Mouse (Mus musculus): ENCODE measurements around the gene Tbc1d1. TPM values are rescaled to one million over a fixed set of nuclear protein-coding genes. Genes with fewer than 3 reads are reported as not detected.
A peak's percentile ranks its signal among the peaks of the same experiment; 100 is the strongest.

Gene Tbc1d1
- polyA plus RNA-seq, 1 experiment from 2014 or later = 41.5 TPM

DNA sequence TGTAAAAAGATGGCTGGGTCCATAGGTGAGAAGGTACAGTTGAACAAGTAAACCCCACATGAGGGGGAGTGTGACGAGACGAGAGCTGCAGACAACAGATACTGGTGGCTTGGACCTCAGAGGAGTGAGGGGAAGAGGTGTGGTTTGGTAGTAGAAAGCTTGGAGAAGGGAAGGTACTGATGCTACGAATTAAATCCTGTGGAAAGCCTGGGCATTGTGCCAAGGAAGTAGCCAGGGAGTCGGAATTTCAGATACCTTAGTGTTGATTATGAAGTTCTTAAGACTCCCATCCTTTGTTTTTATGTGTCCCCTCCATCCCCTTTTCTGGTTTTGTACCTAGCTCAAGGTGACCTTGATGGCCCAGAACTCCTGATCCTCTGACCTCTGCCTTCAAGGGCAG lies 124.5 kb downstream of the Tbc1d1 start:
- Histone ChIP-seq H3K9ac (ENCODE audit: low read length) (no peak overlapping the region), H3K36me3 (ENCODE audit: control insufficient read depth, insufficient read depth, low read length) (peaks cover 16% of the 10 kb centered on the region), H3K4me3 (ENCODE audit: low read length) (no peak overlapping the region), H3K4me1 (replicated peaks; ENCODE audit: control insufficient read depth, insufficient read depth, low read length) (no peaks in the 10 kb centered on the region), H3K9me3 (ENCODE audit: control insufficient read depth, low read length) (no peaks in the 10 kb centered on the region), H3K4me2 (ENCODE audit: low read depth, low read length) (no peak overlapping the region), H3K27me3 (ENCODE audit: control insufficient read depth, insufficient read depth, low read depth, low read length) (no peaks in the 10 kb centered on the region), H3K27ac (ENCODE audit: low read length) (no peak overlapping the region)
- 51% methylated on average over 4 of the region's 4 CpGs for WGBS
- ATAC-seq (ENCODE audit: low read depth) = no peak

DNA sequence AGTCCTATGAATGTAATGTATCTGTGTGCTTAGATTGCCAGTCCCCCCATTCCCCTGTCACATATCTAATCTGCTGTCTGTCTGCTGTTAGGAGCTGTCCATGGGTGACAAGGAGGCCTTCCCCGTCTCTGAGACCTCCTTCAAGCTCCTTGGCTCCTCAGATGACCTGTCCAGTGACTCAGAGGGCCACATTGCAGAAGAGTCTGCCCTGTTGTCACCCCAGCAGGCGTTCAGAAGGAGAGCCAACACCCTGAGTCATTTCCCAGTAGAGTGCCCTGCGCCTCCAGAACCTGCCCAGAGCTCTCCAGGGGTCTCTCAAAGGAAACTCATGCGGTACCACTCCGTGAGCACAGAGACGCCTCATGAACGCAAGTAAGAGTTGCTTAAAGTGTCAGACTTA lies 125.6 kb downstream of the Tbc1d1 start:
- Histone ChIP-seq H3K36me3 (ENCODE audit: control insufficient read depth, insufficient read depth, low read length) (peaks cover 22% of the 10 kb centered on the region), H3K4me2 (ENCODE audit: low read depth, low read length) (no peak overlapping the region), H3K9me3 (ENCODE audit: control insufficient read depth, low read length) (no peaks in the 10 kb centered on the region), H3K4me1 (replicated peaks; ENCODE audit: control insufficient read depth, insufficient read depth, low read length) (no peaks in the 10 kb centered on the region), H3K27ac (ENCODE audit: low read length) (no peak overlapping the region), H3K27me3 (ENCODE audit: control insufficient read depth, insufficient read depth, low read depth, low read length) (no peaks in the 10 kb centered on the region), H3K9ac (ENCODE audit: low read length) (no peak overlapping the region), H3K4me3 (ENCODE audit: low read length) (no peak overlapping the region)
- 91% methylated on average over 7 of the region's 7 CpGs for WGBS
- no peak for ATAC-seq (ENCODE audit: low read depth)

DNA sequence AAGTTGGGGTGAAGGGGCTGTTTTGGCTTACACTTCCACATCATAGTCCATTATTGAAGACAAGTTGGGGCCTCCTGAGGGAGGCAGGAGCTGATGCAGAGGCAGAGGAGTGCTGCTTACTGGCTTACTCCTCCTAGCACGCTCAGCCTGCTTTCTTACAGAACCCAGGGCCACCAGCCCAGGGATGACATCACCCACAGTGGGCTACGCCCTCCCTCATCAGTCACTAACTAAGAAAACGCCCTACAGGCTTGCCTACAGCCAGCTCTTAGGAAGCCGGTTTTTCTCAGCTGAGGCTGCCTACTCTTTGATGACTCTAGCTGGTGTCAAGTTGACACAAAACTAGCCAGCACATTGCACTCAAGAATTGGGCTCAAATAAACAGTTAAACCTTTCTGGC lies 126.5 kb downstream of the Tbc1d1 start:
- peak; percentile 34; the same call in 1 of the 2 replicates for ATAC-seq (ENCODE audit: low read depth)
- Histone ChIP-seq H3K4me3 (ENCODE audit: low read length) (no peak overlapping the region), H3K36me3 (ENCODE audit: control insufficient read depth, insufficient read depth, low read length) (peaks cover 22% of the 10 kb centered on the region), H3K9ac (ENCODE audit: low read length) (no peak overlapping the region), H3K27me3 (ENCODE audit: control insufficient read depth, insufficient read depth, low read depth, low read length) (no peaks in the 10 kb centered on the region), H3K27ac (ENCODE audit: low read length) (no peak overlapping the region), H3K4me1 (replicated peaks; ENCODE audit: control insufficient read depth, insufficient read depth, low read length) (no peaks in the 10 kb centered on the region; the same call in 1 of the 2 replicates), H3K9me3 (ENCODE audit: control insufficient read depth, low read length) (no peaks in the 10 kb centered on the region), H3K4me2 (ENCODE audit: low read depth, low read length) (no peak overlapping the region)
- 47% methylated on average over 4 of the region's 4 CpGs for WGBS

DNA sequence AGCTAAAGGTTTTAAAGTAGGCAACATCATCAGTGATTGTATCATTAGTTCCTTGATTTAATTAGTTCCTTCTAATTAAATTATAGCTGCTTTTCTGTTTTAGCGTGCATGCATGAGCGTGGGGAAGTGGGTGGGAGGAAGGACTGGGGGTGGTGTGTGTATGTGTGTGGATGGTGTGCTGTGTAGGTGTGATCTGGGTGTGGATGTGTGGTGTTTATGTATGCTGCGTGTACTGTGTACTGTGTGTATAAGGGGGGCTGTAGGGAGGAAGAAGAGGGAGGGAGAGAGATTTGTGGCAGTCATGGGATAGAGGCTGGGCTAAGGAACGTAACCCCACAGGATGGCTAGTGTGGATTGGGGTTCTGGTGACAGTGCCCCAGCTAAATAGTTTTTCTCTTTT lies 129.2 kb downstream of the Tbc1d1 start:
- no peak for ATAC-seq (ENCODE audit: low read depth)
- no peaks in the 10 kb centered on the region for H3K9me3 ChIP-seq (ENCODE audit: control insufficient read depth, low read length)
- no peak overlapping the region for H3K27ac ChIP-seq (ENCODE audit: low read length)
- 88% methylated on average over 4 of the region's 4 CpGs for WGBS
- no peak overlapping the region for H3K9ac ChIP-seq (ENCODE audit: low read length)
- no peak overlapping the region for H3K4me2 ChIP-seq (ENCODE audit: low read depth, low read length)
- peaks cover 16% of the 10 kb centered on the region for H3K36me3 ChIP-seq (ENCODE audit: control insufficient read depth, insufficient read depth, low read length)
- H3K4me3 ChIP-seq (ENCODE audit: low read length) = no peak overlapping the region
- peaks cover 10% of the 10 kb centered on the region for H3K4me1 ChIP-seq (replicated peaks; ENCODE audit: control insufficient read depth, insufficient read depth, low read length)
- H3K27me3 ChIP-seq (ENCODE audit: control insufficient read depth, insufficient read depth, low read depth, low read length) = no peaks in the 10 kb centered on the region

DNA sequence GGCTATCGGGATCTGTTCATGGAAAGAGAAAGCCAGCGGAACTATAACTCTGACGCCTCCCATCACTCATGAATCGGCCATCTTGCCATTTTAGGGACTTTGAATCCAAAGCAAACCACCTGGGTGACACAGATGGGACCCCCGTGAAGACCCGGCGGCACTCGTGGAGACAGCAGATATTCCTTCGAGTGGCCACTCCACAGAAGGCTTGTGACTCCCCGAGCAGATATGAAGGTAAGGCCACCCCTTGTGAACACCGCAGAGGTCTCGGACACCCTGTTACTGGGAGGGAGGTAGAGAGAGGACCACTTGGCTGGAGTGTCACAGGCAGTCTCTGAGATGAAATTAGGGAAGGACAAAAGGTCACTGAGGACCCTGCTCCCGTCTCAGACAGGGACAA lies 129.7 kb downstream of the Tbc1d1 start:
- Histone ChIP-seq H3K4me1 (replicated peaks; ENCODE audit: control insufficient read depth, insufficient read depth, low read length) (peaks cover 10% of the 10 kb centered on the region), H3K27me3 (ENCODE audit: control insufficient read depth, insufficient read depth, low read depth, low read length) (no peaks in the 10 kb centered on the region), H3K27ac (ENCODE audit: low read length) (no peak overlapping the region), H3K9me3 (ENCODE audit: control insufficient read depth, low read length) (no peaks in the 10 kb centered on the region), H3K36me3 (ENCODE audit: control insufficient read depth, insufficient read depth, low read length) (peaks cover 16% of the 10 kb centered on the region), H3K4me2 (ENCODE audit: low read depth, low read length) (no peak overlapping the region), H3K9ac (ENCODE audit: low read length) (no peak overlapping the region), H3K4me3 (ENCODE audit: low read length) (no peak overlapping the region)
- WGBS = 87% methylated on average over 13 of the region's 13 CpGs
- no peak for ATAC-seq (ENCODE audit: low read depth)

DNA sequence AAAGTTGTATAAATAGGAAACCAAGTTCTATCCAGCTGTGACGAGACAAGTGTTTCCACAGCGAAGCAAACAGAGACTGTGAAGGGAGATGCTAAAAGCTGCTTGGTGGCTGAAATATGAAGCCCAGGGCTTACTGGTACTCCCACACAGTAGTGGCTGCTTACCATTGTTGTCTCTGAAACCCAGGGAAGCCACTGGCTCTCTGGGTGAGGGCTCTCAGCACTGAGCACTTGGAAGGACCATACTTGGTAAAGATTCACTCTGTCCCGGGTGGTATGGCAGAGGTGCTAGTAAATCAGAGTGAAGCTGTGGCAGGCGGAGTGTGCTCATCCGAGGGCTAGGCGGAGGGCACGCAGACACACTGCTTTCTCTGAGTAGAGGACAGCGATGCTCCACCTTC lies 131.2 kb downstream of the Tbc1d1 start:
- Histone ChIP-seq H3K4me1 (replicated peaks; ENCODE audit: control insufficient read depth, insufficient read depth, low read length) (peaks cover 14% of the 10 kb centered on the region), H3K27ac (ENCODE audit: low read length) (no peak overlapping the region), H3K9ac (ENCODE audit: low read length) (no peak overlapping the region), H3K4me2 (ENCODE audit: low read depth, low read length) (no peak overlapping the region), H3K9me3 (ENCODE audit: control insufficient read depth, low read length) (no peaks in the 10 kb centered on the region), H3K27me3 (ENCODE audit: control insufficient read depth, insufficient read depth, low read depth, low read length) (no peaks in the 10 kb centered on the region), H3K36me3 (ENCODE audit: control insufficient read depth, insufficient read depth, low read length) (peaks cover 10% of the 10 kb centered on the region), H3K4me3 (ENCODE audit: low read length) (no peak overlapping the region)
- 78% methylated on average over 8 of the region's 8 CpGs for WGBS
- no peak for ATAC-seq (ENCODE audit: low read depth)

DNA sequence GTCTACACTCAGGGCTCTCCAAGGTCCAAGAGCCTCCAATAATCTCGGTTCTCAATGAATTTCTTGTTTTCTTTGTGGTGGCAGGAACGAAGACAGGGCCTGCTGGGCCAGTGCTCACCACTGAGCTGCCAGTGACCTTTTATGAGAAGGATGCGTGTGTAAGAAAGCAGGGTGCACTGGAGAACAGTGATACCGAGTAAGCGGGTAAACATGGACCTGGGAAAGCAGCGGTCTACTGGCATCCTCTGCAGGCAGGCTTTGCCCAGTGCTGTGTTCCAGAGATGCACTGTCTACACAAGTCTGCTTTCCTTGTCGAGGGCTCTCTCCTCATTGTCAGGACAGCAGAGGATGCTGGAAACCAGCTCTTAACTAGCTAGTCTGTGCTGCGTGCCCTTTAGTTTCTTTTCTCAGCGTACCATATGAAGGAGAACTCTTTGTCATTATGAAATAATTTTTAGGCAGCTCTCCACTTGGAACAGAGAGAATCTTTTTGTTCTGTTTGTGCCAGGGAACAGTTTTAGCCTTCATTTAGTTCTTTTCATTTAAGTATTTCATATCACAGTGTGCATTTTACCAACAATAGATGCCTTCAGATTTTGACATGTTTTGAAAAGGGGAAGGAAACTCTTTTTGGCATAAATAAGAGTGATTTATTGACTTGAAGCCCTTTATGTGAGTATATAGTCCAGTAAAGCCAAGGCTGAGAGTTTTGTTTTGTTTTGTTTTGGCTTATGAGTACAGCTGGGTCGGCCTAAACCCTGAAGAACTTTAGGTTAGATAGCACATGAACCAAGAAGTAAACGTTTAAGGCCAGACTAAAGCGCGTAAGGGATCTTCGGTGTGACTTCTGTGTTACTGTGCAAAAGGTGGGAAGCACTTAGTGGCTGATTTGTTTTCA lies 132.2 kb downstream of the Tbc1d1 start:
- Histone ChIP-seq H3K9ac (ENCODE audit: low read length) (no peak overlapping the region), H3K9me3 (ENCODE audit: control insufficient read depth, low read length) (no peaks in the 10 kb centered on the region), H3K36me3 (ENCODE audit: control insufficient read depth, insufficient read depth, low read length) (peaks cover 8% of the 10 kb centered on the region; the same call in 1 of the 2 replicates), H3K4me2 (ENCODE audit: low read depth, low read length) (no peak overlapping the region), H3K27me3 (ENCODE audit: control insufficient read depth, insufficient read depth, low read depth, low read length) (no peaks in the 10 kb centered on the region), H3K4me1 (replicated peaks; ENCODE audit: control insufficient read depth, insufficient read depth, low read length) (peaks cover 14% of the 10 kb centered on the region), H3K27ac (ENCODE audit: low read length) (peak overlapping the region; percentile 5; the same call in 1 of the 2 replicates), H3K4me3 (ENCODE audit: low read length) (no peak overlapping the region)
- ATAC-seq (ENCODE audit: low read depth) = no peak
- 79% methylated on average over 14 of the region's 14 CpGs for WGBS

DNA sequence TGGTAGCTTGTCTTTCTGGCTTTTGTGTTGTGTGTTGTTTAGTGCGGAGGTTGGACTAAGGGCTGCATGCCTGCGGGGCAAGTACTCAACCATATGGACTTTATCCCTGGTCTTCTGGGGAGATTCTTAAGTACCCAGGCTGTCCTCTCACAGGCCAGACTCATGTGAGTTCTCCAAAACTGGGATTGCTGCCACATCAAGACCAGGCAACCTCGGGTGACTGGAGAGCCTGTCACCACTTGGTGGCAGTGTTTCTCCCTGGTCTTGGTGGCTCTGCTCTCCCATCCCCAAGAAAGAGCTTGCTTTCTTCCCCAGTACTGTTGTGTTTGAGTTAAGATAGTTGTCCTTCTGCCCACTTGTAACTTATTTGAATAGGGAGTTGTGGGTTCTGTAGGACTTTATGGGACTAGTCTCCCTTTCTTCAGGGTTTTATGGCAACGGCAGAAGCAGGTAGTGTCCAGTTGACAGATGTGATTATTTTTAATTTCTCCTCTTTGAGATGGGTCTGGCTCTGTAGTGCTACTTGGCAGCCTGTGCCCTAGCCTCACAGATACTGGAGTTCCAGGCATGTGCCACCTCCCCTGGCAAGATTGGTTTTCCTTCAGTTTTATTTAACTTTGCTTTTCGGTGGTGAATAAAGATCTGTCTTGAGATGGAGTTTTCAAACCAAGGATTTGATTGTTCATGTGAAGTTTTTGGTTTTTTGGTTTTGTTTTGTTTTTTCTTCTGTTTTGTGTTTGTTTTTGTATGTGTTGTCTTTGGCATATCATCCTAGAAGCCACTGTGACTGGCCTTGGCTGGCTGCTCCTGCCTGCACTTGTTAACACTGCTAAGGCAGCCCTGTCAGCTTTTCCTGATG lies 133.3 kb downstream of the Tbc1d1 start:
- Histone ChIP-seq H3K9ac (ENCODE audit: low read length) (0 out of 2 replicates have a peak overlapping the region, but pooled peaks have one; percentile 8), H3K4me3 (ENCODE audit: low read length) (no peak overlapping the region), H3K9me3 (ENCODE audit: control insufficient read depth, low read length) (no peaks in the 10 kb centered on the region), H3K27me3 (ENCODE audit: control insufficient read depth, insufficient read depth, low read depth, low read length) (no peaks in the 10 kb centered on the region), H3K27ac (ENCODE audit: low read length) (peak overlapping the region; percentile 5; the same call in 1 of the 2 replicates), H3K4me1 (replicated peaks; ENCODE audit: control insufficient read depth, insufficient read depth, low read length) (peaks cover 14% of the 10 kb centered on the region), H3K36me3 (ENCODE audit: control insufficient read depth, insufficient read depth, low read length) (peaks cover 7% of the 10 kb centered on the region), H3K4me2 (ENCODE audit: low read depth, low read length) (no peak overlapping the region)
- WGBS = 48% methylated on average over 5 of the region's 5 CpGs
- peak; percentile 85 for ATAC-seq (ENCODE audit: low read depth)

DNA sequence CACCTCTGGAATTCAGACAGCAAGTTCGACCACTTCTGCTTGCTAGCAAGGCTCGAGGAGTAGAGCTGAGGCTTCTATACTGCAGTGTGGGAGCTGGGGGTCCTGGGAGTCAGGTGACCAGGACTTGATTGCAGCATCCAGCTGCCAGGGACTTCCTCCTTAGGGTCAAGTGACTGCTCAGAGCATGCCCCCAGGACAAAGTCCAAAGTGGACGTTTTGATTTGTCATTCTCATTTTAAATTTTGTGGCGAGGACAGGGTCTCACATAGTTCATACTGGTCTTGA lies 133.9 kb downstream of the Tbc1d1 start:
- Histone ChIP-seq H3K27me3 (ENCODE audit: control insufficient read depth, insufficient read depth, low read depth, low read length) (no peaks in the 10 kb centered on the region), H3K4me1 (replicated peaks; ENCODE audit: control insufficient read depth, insufficient read depth, low read length) (peaks cover 14% of the 10 kb centered on the region), H3K4me3 (ENCODE audit: low read length) (no peak overlapping the region), H3K27ac (ENCODE audit: low read length) (no peak overlapping the region), H3K36me3 (ENCODE audit: control insufficient read depth, insufficient read depth, low read length) (peaks cover 7% of the 10 kb centered on the region), H3K9me3 (ENCODE audit: control insufficient read depth, low read length) (no peaks in the 10 kb centered on the region), H3K4me2 (ENCODE audit: low read depth, low read length) (no peak overlapping the region), H3K9ac (ENCODE audit: low read length) (no peak overlapping the region)
- no peak for ATAC-seq (ENCODE audit: low read depth)
- 38% methylated on average over 4 of the region's 4 CpGs for WGBS

Measured in lung, embryonic 16.5 days (tissue).